Mouse (Mus musculus): ENCODE results near the gene Thrb. TPM values are rescaled to one million over a fixed set of nuclear protein-coding genes. Genes with fewer than 3 reads are reported as not detected.

Thrb gene
- polyA plus RNA-seq, 1 experiment: 0.05 TPM

GRCm38 (mm10) chr14:17724577-17724976, 64.5 kb downstream of the Thrb start:
- TF ChIP-seq E2F4 (IDR thresholded peaks at IDR 0.05; ENCODE audit: insufficient read depth) (no peak), POLR2AphosphoS2 (IDR thresholded peaks at IDR 0.05; ENCODE audit: insufficient read length, low read depth) (no peak), POLR2A (IDR thresholded peaks at IDR 0.05; ENCODE audit: insufficient read length, low read depth) (no peak), MAX (IDR thresholded peaks at IDR 0.05; ENCODE audit: low read depth) (no peak), REST (IDR thresholded peaks at IDR 0.05; ENCODE audit: insufficient read depth, insufficient read length) (no peak), MYOG (IDR thresholded peaks at IDR 0.05; ENCODE audit: control insufficient read depth in 1 of 3, insufficient read depth in 1 of 3, insufficient read length in 2 of 3, low read depth in 2 of 3) (no peak), TCF3 (IDR thresholded peaks at IDR 0.05; ENCODE audit: insufficient read length, low read depth) (no peak)
- Histone ChIP-seq H3K4me3 (no peak overlapping the region), H3K27me3 (ENCODE audit: control insufficient read depth, insufficient read depth, insufficient read length) (no peaks in the 10 kb centered on the region), H3K36me3 (ENCODE audit: control insufficient read depth, insufficient read depth) (no peaks in the 10 kb centered on the region), H3K79me2 (ENCODE audit: control insufficient read depth, insufficient read depth) (no peaks in the 10 kb centered on the region), H3K4me2 (ENCODE audit: low read depth) (no peak overlapping the region), H3ac (ENCODE audit: control insufficient read depth, insufficient read length) (no peak overlapping the region)

GRCm38 (mm10) chr14:17726906-17727305, 66.8 kb downstream of the Thrb start:
- no peaks in the 10 kb centered on the region for H3K79me2 ChIP-seq (ENCODE audit: control insufficient read depth, insufficient read depth)
- H3K4me2 ChIP-seq (ENCODE audit: low read depth): no peak overlapping the region
- no peak overlapping the region for H3K4me3 ChIP-seq
- no peaks in the 10 kb centered on the region for H3K36me3 ChIP-seq (ENCODE audit: control insufficient read depth, insufficient read depth)
- H3K27me3 ChIP-seq (ENCODE audit: control insufficient read depth, insufficient read depth, insufficient read length): no peaks in the 10 kb centered on the region
- TF ChIP-seq CEBPB (IDR thresholded peaks at IDR 0.05; ENCODE audit: insufficient read depth, poor library complexity, severe bottlenecking) (no peak), E2F4 (IDR thresholded peaks at IDR 0.05; ENCODE audit: insufficient read depth) (no peak), USF1 (IDR thresholded peaks at IDR 0.05; ENCODE audit: low read depth) (no peak), TCF3 (IDR thresholded peaks at IDR 0.05; ENCODE audit: insufficient read length, low read depth) (no peak), SRF (IDR thresholded peaks at IDR 0.05; ENCODE audit: control insufficient read depth, insufficient read length, low read depth) (no peak), TCF12 (IDR thresholded peaks at IDR 0.05; ENCODE audit: insufficient read depth, poor library complexity, severe bottlenecking) (no peak), POLR2AphosphoS2 (IDR thresholded peaks at IDR 0.05; ENCODE audit: insufficient read length, low read depth) (no peak), MYOG (IDR thresholded peaks at IDR 0.05; ENCODE audit: control insufficient read depth in 1 of 3, insufficient read depth in 1 of 3, insufficient read length in 2 of 3, low read depth in 2 of 3) (no peak), MYOD1 (IDR thresholded peaks at IDR 0.05; ENCODE audit: control insufficient read depth in 1 of 3, insufficient read length in 2 of 3, low read depth in 2 of 3) (no peak), MAX (IDR thresholded peaks at IDR 0.05; ENCODE audit: low read depth) (no peak), REST (IDR thresholded peaks at IDR 0.05; ENCODE audit: insufficient read depth, insufficient read length) (no peak), POLR2A (IDR thresholded peaks at IDR 0.05; ENCODE audit: insufficient read length, low read depth) (no peak)
- H3ac ChIP-seq (ENCODE audit: control insufficient read depth, insufficient read length): no peak overlapping the region

- Histone ChIP-seq H3K36me3 (ENCODE audit: control insufficient read depth, insufficient read depth) (no peaks in the 10 kb centered on the region), H3ac (ENCODE audit: control insufficient read depth, insufficient read length) (no peak overlapping the region), H3K4me2 (ENCODE audit: low read depth) (no peak overlapping the region), H3K4me3 (no peak overlapping the region), H3K79me2 (ENCODE audit: control insufficient read depth, insufficient read depth) (no peaks in the 10 kb centered on the region), H3K27me3 (ENCODE audit: control insufficient read depth, insufficient read depth, insufficient read length) (no peaks in the 10 kb centered on the region)
- TF ChIP-seq MYOG (IDR thresholded peaks at IDR 0.05; ENCODE audit: control insufficient read depth in 1 of 3, insufficient read depth in 1 of 3, insufficient read length in 2 of 3, low read depth in 2 of 3) (no peak), SRF (IDR thresholded peaks at IDR 0.05; ENCODE audit: control insufficient read depth, insufficient read length, low read depth) (no peak), POLR2AphosphoS2 (IDR thresholded peaks at IDR 0.05; ENCODE audit: insufficient read length, low read depth) (no peak), TCF3 (IDR thresholded peaks at IDR 0.05; ENCODE audit: insufficient read length, low read depth) (no peak), POLR2A (IDR thresholded peaks at IDR 0.05; ENCODE audit: insufficient read length, low read depth) (no peak), CEBPB (IDR thresholded peaks at IDR 0.05; ENCODE audit: insufficient read depth, poor library complexity, severe bottlenecking) (no peak), E2F4 (IDR thresholded peaks at IDR 0.05; ENCODE audit: insufficient read depth) (no peak)
Observed at GRCm38 (mm10) chr14:17727878-17728277, 67.8 kb downstream of the Thrb start.

GRCm38 (mm10) chr14:17728889-17729288, 68.8 kb downstream of the Thrb start:
- no peaks in the 10 kb centered on the region for H3K36me3 ChIP-seq (ENCODE audit: control insufficient read depth, insufficient read depth)
- no peak overlapping the region for H3K4me3 ChIP-seq
- H3K27me3 ChIP-seq (ENCODE audit: control insufficient read depth, insufficient read depth, insufficient read length): no peaks in the 10 kb centered on the region
- no peak overlapping the region for H3ac ChIP-seq (ENCODE audit: control insufficient read depth, insufficient read length)
- H3K79me2 ChIP-seq (ENCODE audit: control insufficient read depth, insufficient read depth): no peaks in the 10 kb centered on the region
- no peak overlapping the region for H3K4me2 ChIP-seq (ENCODE audit: low read depth)
- TF ChIP-seq MAX (IDR thresholded peaks at IDR 0.05; ENCODE audit: low read depth) (no peak), POLR2AphosphoS2 (IDR thresholded peaks at IDR 0.05; ENCODE audit: insufficient read length, low read depth) (no peak), SRF (IDR thresholded peaks at IDR 0.05; ENCODE audit: control insufficient read depth, insufficient read length, low read depth) (no peak), REST (IDR thresholded peaks at IDR 0.05; ENCODE audit: insufficient read depth, insufficient read length) (no peak), E2F4 (IDR thresholded peaks at IDR 0.05; ENCODE audit: insufficient read depth) (no peak), USF1 (IDR thresholded peaks at IDR 0.05; ENCODE audit: low read depth) (no peak), TCF3 (IDR thresholded peaks at IDR 0.05; ENCODE audit: insufficient read length, low read depth) (no peak), MYOG (IDR thresholded peaks at IDR 0.05; ENCODE audit: control insufficient read depth in 1 of 3, insufficient read depth in 1 of 3, insufficient read length in 2 of 3, low read depth in 2 of 3) (no peak), POLR2A (IDR thresholded peaks at IDR 0.05; ENCODE audit: insufficient read length, low read depth) (no peak), MYOD1 (IDR thresholded peaks at IDR 0.05; ENCODE audit: control insufficient read depth in 1 of 3, insufficient read length in 2 of 3, low read depth in 2 of 3) (no peak), CEBPB (IDR thresholded peaks at IDR 0.05; ENCODE audit: insufficient read depth, poor library complexity, severe bottlenecking) (no peak), TCF12 (IDR thresholded peaks at IDR 0.05; ENCODE audit: insufficient read depth, poor library complexity, severe bottlenecking) (no peak)

GRCm38 (mm10) chr14:17731020-17731419, 71.0 kb downstream of the Thrb start:
- Histone ChIP-seq H3ac (ENCODE audit: control insufficient read depth, insufficient read length) (no peak overlapping the region), H3K79me2 (ENCODE audit: control insufficient read depth, insufficient read depth) (no peaks in the 10 kb centered on the region), H3K36me3 (ENCODE audit: control insufficient read depth, insufficient read depth) (no peaks in the 10 kb centered on the region), H3K4me3 (no peak overlapping the region), H3K27me3 (ENCODE audit: control insufficient read depth, insufficient read depth, insufficient read length) (no peaks in the 10 kb centered on the region), H3K4me2 (ENCODE audit: low read depth) (no peak overlapping the region)
- no peak for TF ChIP-seq USF1 (IDR thresholded peaks at IDR 0.05; ENCODE audit: low read depth)
- TF ChIP-seq MYOD1 (IDR thresholded peaks at IDR 0.05; ENCODE audit: control insufficient read depth in 1 of 3, insufficient read length in 2 of 3, low read depth in 2 of 3): no peak
